Mouse (Mus musculus): ENCODE results near the gene Wwox. TPM values are rescaled to one million over a fixed set of nuclear protein-coding genes. Genes with fewer than 3 reads are reported as not detected.

The Wwox gene
- polyA plus RNA-seq, 1 experiment from 2014 or later, result 12.1 TPM

GRCm38 (mm10) chr8:115255550-115255949 is 816.1 kb downstream of the Wwox start:
- WGBS, result 94% methylated on average over 13 of the region's 13 CpGs
- Histone ChIP-seq H3K27me3 (ENCODE audit: poor library complexity, severe bottlenecking) (peaks cover 17% of the 10 kb centered on the region; the same call in 1 of the 2 replicates), H3K36me3 (replicated peaks) (no peaks in the 10 kb centered on the region), H3K27ac (no peak overlapping the region), H3K9me3 (no peaks in the 10 kb centered on the region), H3K4me1 (peaks cover 25% of the 10 kb centered on the region), H3K4me3 (no peak overlapping the region)
- DNase-seq (ENCODE audit: extremely low spot score, low spot score), result no peak

GRCm38 (mm10) chr8:115257417-115257816 is 818.0 kb downstream of the Wwox start:
- DNase-seq (ENCODE audit: extremely low spot score, low spot score), result no peak
- peaks cover 18% of the 10 kb centered on the region; the same call in 1 of the 2 replicates for H3K27me3 ChIP-seq (ENCODE audit: poor library complexity, severe bottlenecking)
- WGBS, result 95% methylated on average over 17 of the region's 17 CpGs
- no peak overlapping the region for H3K27ac ChIP-seq
- H3K4me3 ChIP-seq, result no peak overlapping the region
- no peaks in the 10 kb centered on the region for H3K36me3 ChIP-seq (replicated peaks)
- H3K9me3 ChIP-seq, result no peaks in the 10 kb centered on the region
- peaks cover 25% of the 10 kb centered on the region for H3K4me1 ChIP-seq

GRCm38 (mm10) chr8:115259806-115260205 is 820.4 kb downstream of the Wwox start:
- 48% methylated on average over 12 of the region's 12 CpGs for WGBS

GRCm38 (mm10) chr8:115267196-115267595 is 827.7 kb downstream of the Wwox start:
- peaks cover 5% of the 10 kb centered on the region for H3K4me1 ChIP-seq
- WGBS, result 73% methylated on average over 11 of the region's 11 CpGs

More at GRCm38 (mm10) chr8:115259806-115260205, 820.4 kb downstream of the Wwox start:
- H3K27ac ChIP-seq, result no peak overlapping the region
- no peaks in the 10 kb centered on the region for H3K9me3 ChIP-seq
- no peaks in the 10 kb centered on the region for H3K36me3 ChIP-seq (replicated peaks)
- H3K4me3 ChIP-seq, result no peak overlapping the region; the same call in 1 of the 2 replicates
- peaks cover 25% of the 10 kb centered on the region for H3K4me1 ChIP-seq
- DNase-seq (ENCODE audit: extremely low spot score, low spot score), result peak; percentile 42
- peaks cover 20% of the 10 kb centered on the region; the same call in 1 of the 2 replicates for H3K27me3 ChIP-seq (ENCODE audit: poor library complexity, severe bottlenecking)

GRCm38 (mm10) chr8:115269601-115270000 is 830.1 kb downstream of the Wwox start:
- DNase-seq (ENCODE audit: extremely low spot score, low spot score), result no peak
- Histone ChIP-seq H3K27me3 (ENCODE audit: poor library complexity, severe bottlenecking) (no peaks in the 10 kb centered on the region), H3K27ac (no peak overlapping the region), H3K4me3 (no peak overlapping the region), H3K9me3 (no peaks in the 10 kb centered on the region), H3K4me1 (peaks cover 5% of the 10 kb centered on the region), H3K36me3 (replicated peaks) (no peaks in the 10 kb centered on the region)
- WGBS, result 72% methylated on average over 4 of the region's 4 CpGs

More at GRCm38 (mm10) chr8:115267196-115267595, 827.7 kb downstream of the Wwox start:
- Histone ChIP-seq H3K36me3 (replicated peaks) (no peaks in the 10 kb centered on the region), H3K9me3 (no peaks in the 10 kb centered on the region), H3K4me3 (no peak overlapping the region), H3K27me3 (ENCODE audit: poor library complexity, severe bottlenecking) (peaks cover 3% of the 10 kb centered on the region; the same call in 1 of the 2 replicates), H3K27ac (no peak overlapping the region)
- DNase-seq (ENCODE audit: extremely low spot score, low spot score), result no peak

GRCm38 (mm10) chr8:115273976-115274375 is 834.5 kb downstream of the Wwox start:
- 85% methylated on average over 6 of the region's 6 CpGs for WGBS
- H3K4me1 ChIP-seq, result peaks cover 12% of the 10 kb centered on the region
- H3K36me3 ChIP-seq (replicated peaks), result no peaks in the 10 kb centered on the region
- H3K4me3 ChIP-seq, result no peak overlapping the region
- DNase-seq (ENCODE audit: extremely low spot score, low spot score), result no peak
- H3K9me3 ChIP-seq, result no peaks in the 10 kb centered on the region
- no peak overlapping the region for H3K27ac ChIP-seq
- H3K27me3 ChIP-seq (ENCODE audit: poor library complexity, severe bottlenecking), result no peaks in the 10 kb centered on the region

GRCm38 (mm10) chr8:115276281-115276680 is 836.8 kb downstream of the Wwox start:
- WGBS, result 73% methylated on average over 2 of the region's 2 CpGs
- no peaks in the 10 kb centered on the region; the same call in 1 of the 2 replicates for H3K9me3 ChIP-seq
- peaks cover 7% of the 10 kb centered on the region; the same call in 1 of the 2 replicates for H3K4me1 ChIP-seq
- H3K27ac ChIP-seq, result no peak overlapping the region
- DNase-seq (ENCODE audit: extremely low spot score, low spot score), result no peak
- H3K36me3 ChIP-seq (replicated peaks), result no peaks in the 10 kb centered on the region
- no peak overlapping the region for H3K4me3 ChIP-seq
- H3K27me3 ChIP-seq (ENCODE audit: poor library complexity, severe bottlenecking), result no peaks in the 10 kb centered on the region

GRCm38 (mm10) chr8:115278291-115278690 is 838.8 kb downstream of the Wwox start:
- H3K27me3 ChIP-seq (ENCODE audit: poor library complexity, severe bottlenecking), result no peaks in the 10 kb centered on the region
- WGBS, result 88% methylated on average over 5 of the region's 5 CpGs
- no peak overlapping the region for H3K4me3 ChIP-seq
- H3K9me3 ChIP-seq, result no peaks in the 10 kb centered on the region; the same call in 1 of the 2 replicates
- peaks cover 7% of the 10 kb centered on the region; the same call in 1 of the 2 replicates for H3K4me1 ChIP-seq
- no peak overlapping the region for H3K27ac ChIP-seq
- no peak for DNase-seq (ENCODE audit: extremely low spot score, low spot score)
- H3K36me3 ChIP-seq (replicated peaks), result no peaks in the 10 kb centered on the region

GRCm38 (mm10) chr8:115290224-115290623 is 850.8 kb downstream of the Wwox start:
- no peak for DNase-seq (ENCODE audit: extremely low spot score, low spot score)
- H3K4me1 ChIP-seq, result no peaks in the 10 kb centered on the region
- no peaks in the 10 kb centered on the region for H3K27me3 ChIP-seq (ENCODE audit: poor library complexity, severe bottlenecking)
- H3K27ac ChIP-seq, result no peak overlapping the region
- 0 out of 2 replicates have a peak, but pooled peaks cover 10% of the 10 kb centered on the region for H3K9me3 ChIP-seq
- WGBS, result 92% methylated on average over 8 of the region's 8 CpGs
- no peaks in the 10 kb centered on the region for H3K36me3 ChIP-seq (replicated peaks)
- H3K4me3 ChIP-seq, result no peak overlapping the region

GRCm38 (mm10) chr8:115296760-115297159 is 857.3 kb downstream of the Wwox start:
- H3K27me3 ChIP-seq (ENCODE audit: poor library complexity, severe bottlenecking), result no peaks in the 10 kb centered on the region
- no peak for DNase-seq (ENCODE audit: extremely low spot score, low spot score)
- WGBS, result 69% methylated on average over 9 of the region's 9 CpGs
- H3K9me3 ChIP-seq, result no peaks in the 10 kb centered on the region
- peaks cover 9% of the 10 kb centered on the region for H3K4me1 ChIP-seq
- H3K4me3 ChIP-seq, result no peak overlapping the region
- H3K27ac ChIP-seq, result no peak overlapping the region
- no peaks in the 10 kb centered on the region for H3K36me3 ChIP-seq (replicated peaks)

GRCm38 (mm10) chr8:115302484-115302883 is 863.0 kb downstream of the Wwox start:
- Histone ChIP-seq H3K9me3 (no peaks in the 10 kb centered on the region), H3K4me1 (peaks cover 19% of the 10 kb centered on the region), H3K27ac (no peak overlapping the region), H3K4me3 (no peak overlapping the region), H3K27me3 (ENCODE audit: poor library complexity, severe bottlenecking) (no peaks in the 10 kb centered on the region; the same call in 1 of the 2 replicates), H3K36me3 (replicated peaks) (no peaks in the 10 kb centered on the region)
- 61% methylated on average over 7 of the region's 7 CpGs for WGBS
- no peak for DNase-seq (ENCODE audit: extremely low spot score, low spot score)

- Histone ChIP-seq H3K27me3 (ENCODE audit: poor library complexity, severe bottlenecking) (no peaks in the 10 kb centered on the region), H3K27ac (no peak overlapping the region), H3K36me3 (replicated peaks) (no peaks in the 10 kb centered on the region), H3K9me3 (no peaks in the 10 kb centered on the region), H3K4me1 (peaks cover 14% of the 10 kb centered on the region), H3K4me3 (no peak overlapping the region)
- WGBS, result 67% methylated on average over 4 of the region's 4 CpGs
- no peak for DNase-seq (ENCODE audit: extremely low spot score, low spot score)
Measured at GRCm38 (mm10) chr8:115307412-115307811, 868.0 kb downstream of the Wwox start.

- no peaks in the 10 kb centered on the region for H3K36me3 ChIP-seq (replicated peaks)
- no peak for DNase-seq (ENCODE audit: extremely low spot score, low spot score)
- peaks cover 5% of the 10 kb centered on the region; the same call in 1 of the 2 replicates for H3K4me1 ChIP-seq
- H3K27ac ChIP-seq, result no peak overlapping the region
- WGBS, result 93% methylated on average over 6 of the region's 6 CpGs
- H3K27me3 ChIP-seq (ENCODE audit: poor library complexity, severe bottlenecking), result no peaks in the 10 kb centered on the region
- H3K9me3 ChIP-seq, result no peaks in the 10 kb centered on the region
- H3K4me3 ChIP-seq, result no peak overlapping the region
Measured at GRCm38 (mm10) chr8:115311003-115311402, 871.5 kb downstream of the Wwox start.
